Mouse (Mus musculus): ENCODE data around the gene Gm4869.
"Not testable (repeated sequence)": the region's sequence is repeated elsewhere in the genome, so short reads cannot be mapped to it uniquely, and the experiment has no call there.

Gm4869 gene

GRCm38 (mm10) chr5:140445345-140445744 lies at the start of gene Gm4869:
Gene Gm4869, plus strand, starts transcription at chr5:140445645.
- in situ Hi-C loops (cut with MboI, MseI), result no loop called here

GRCm38 (mm10) chr5:140396166-140396940 lies 49.1 kb upstream of the Gm4869 start:
- in situ Hi-C loops (cut with MboI, MseI), result loop anchor here (10.0 kb wide), 1 partner anchor 62 kb away; the partner anchor contains the start of gene Mrm2

- in situ Hi-C loops (cut with MboI, MseI), result no loop called here
These were observed 42.7 kb upstream of the Gm4869 start for GRCm38 (mm10) chr5:140402640-140403270.

- in situ Hi-C loops (cut with MboI, MseI), result no loop called here
These were observed 40.3 kb upstream of the Gm4869 start for GRCm38 (mm10) chr5:140405126-140405525.

- in situ Hi-C loops (cut with MboI, MseI), result no loop called here
These were observed 38.8 kb upstream of the Gm4869 start for GRCm38 (mm10) chr5:140406666-140407065.

GRCm38 (mm10) chr5:140408801-140409200 lies 36.6 kb upstream of the Gm4869 start:
- in situ Hi-C loops (cut with MboI, MseI), result no loop called here

- in situ Hi-C loops (cut with MboI, MseI), result loop anchor here (5.0 kb wide), 1 partner anchor 74 kb away; no protein-coding TSS in a partner anchor
These were observed 34.1 kb upstream of the Gm4869 start for GRCm38 (mm10) chr5:140411339-140411738.

- in situ Hi-C loops (cut with MboI, MseI), result loop anchor here (5.0 kb wide), 1 partner anchor 77 kb away; no protein-coding TSS in a partner anchor
These were observed 30.8 kb upstream of the Gm4869 start for GRCm38 (mm10) chr5:140414647-140415046.

- in situ Hi-C loops (cut with MboI, MseI), result no loop called here
These were observed 27.3 kb upstream of the Gm4869 start for GRCm38 (mm10) chr5:140418106-140418488.

GRCm38 (mm10) chr5:140418489-140419441 lies 26.7 kb upstream of the Gm4869 start, which contains the start of gene Eif3b:
Gene Eif3b, plus strand, starts transcription at chr5:140419328.
- in situ Hi-C loops (cut with MboI, MseI), result no loop called here

- in situ Hi-C loops (cut with MboI, MseI), result no loop called here
These were observed 25.9 kb upstream of the Gm4869 start for GRCm38 (mm10) chr5:140419442-140420080.

- in situ Hi-C loops (cut with MboI, MseI), result no loop called here
These were observed 24.8 kb upstream of the Gm4869 start for GRCm38 (mm10) chr5:140420616-140421015.

- in situ Hi-C loops (cut with MboI, MseI), result no loop called here
These were observed 20.2 kb upstream of the Gm4869 start for GRCm38 (mm10) chr5:140425016-140425783.

GRCm38 (mm10) chr5:140439117-140439516 lies 6.3 kb upstream of the Gm4869 start:
- in situ Hi-C loops (cut with MboI, MseI), result not testable (repeated sequence)

- in situ Hi-C loops (cut with MboI, MseI), result no loop called here
These were observed 4.0 kb upstream of the Gm4869 start for GRCm38 (mm10) chr5:140441406-140441805.

- in situ Hi-C loops (cut with MboI, MseI), result no loop called here
These were observed 1.4 kb upstream of the Gm4869 start for GRCm38 (mm10) chr5:140444012-140444411.

- in situ Hi-C loops (cut with MboI, MseI), result no loop called here
These were observed 609 bp downstream of the Gm4869 start for GRCm38 (mm10) chr5:140446054-140446453.

- in situ Hi-C loops (cut with MboI, MseI), result no loop called here
These were observed 9.0 kb downstream of the Gm4869 start for GRCm38 (mm10) chr5:140454488-140454887.

GRCm38 (mm10) chr5:140455466-140455865 lies 10.0 kb downstream of the Gm4869 start:
- in situ Hi-C loops (cut with MboI, MseI), result no loop called here

- in situ Hi-C loops (cut with MboI, MseI), result no loop called here
These were observed 16.0 kb downstream of the Gm4869 start for GRCm38 (mm10) chr5:140461476-140461875.

Data from T-helper 2 cell (primary cell).